Mouse (Mus musculus): ENCODE measurements around the gene Zfp78. TPM values are rescaled to one million over a fixed set of nuclear protein-coding genes. Genes with fewer than 3 reads are reported as not detected.
A peak's percentile ranks its signal among the peaks of the same experiment; 100 is the strongest.
"Not testable (repeated sequence)": the region's sequence is repeated elsewhere in the genome, so short reads cannot be mapped to it uniquely, and the experiment has no call there.

Zfp78 gene
- polyA plus RNA-seq, 1 experiment from 2014 or later: 6.8 TPM

GRCm38 (mm10) chr7:6360477-6361060, 2.5 kb upstream of the Zfp78 start:
- ATAC-seq: no peak
- H3K9ac ChIP-seq (replicated peaks; ENCODE audit: low read depth, low read length): no peak overlapping the region
- H3K27me3 ChIP-seq (replicated peaks; ENCODE audit: control insufficient read depth, insufficient read depth, low read length): no peaks in the 10 kb centered on the region
- 13% methylated on average over 9 of the region's 9 CpGs for WGBS
- peaks cover 13% of the 10 kb centered on the region for H3K4me1 ChIP-seq (replicated peaks; ENCODE audit: control insufficient read depth, insufficient read depth, low read length)
- no peaks in the 10 kb centered on the region for H3K36me3 ChIP-seq (ENCODE audit: control insufficient read depth, insufficient read depth)
- H3K4me3 ChIP-seq (replicated peaks; ENCODE audit: low read length): no peak overlapping the region
- no peak overlapping the region for H3K27ac ChIP-seq (ENCODE audit: low read length)
- no peak overlapping the region for H3K4me2 ChIP-seq (ENCODE audit: low read length)
- H3K9me3 ChIP-seq (ENCODE audit: control insufficient read depth, low read length): no peaks in the 10 kb centered on the region

- ATAC-seq: no peak
- H3K4me3 ChIP-seq (replicated peaks; ENCODE audit: low read length): peak overlapping the region; percentile 57
- H3K9ac ChIP-seq (replicated peaks; ENCODE audit: low read depth, low read length): peak overlapping the region; percentile 79
- no peaks in the 10 kb centered on the region for H3K9me3 ChIP-seq (ENCODE audit: control insufficient read depth, low read length)
- peaks cover 13% of the 10 kb centered on the region for H3K4me1 ChIP-seq (replicated peaks; ENCODE audit: control insufficient read depth, insufficient read depth, low read length)
- no peaks in the 10 kb centered on the region for H3K27me3 ChIP-seq (replicated peaks; ENCODE audit: control insufficient read depth, insufficient read depth, low read length)
- WGBS: 22% methylated on average over 7 of the region's 7 CpGs
- H3K36me3 ChIP-seq (ENCODE audit: control insufficient read depth, insufficient read depth): no peaks in the 10 kb centered on the region
- peak overlapping the region; percentile 69 for H3K4me2 ChIP-seq (ENCODE audit: low read length)
- peak overlapping the region; percentile 98 for H3K27ac ChIP-seq (ENCODE audit: low read length)
These were observed 1.3 kb upstream of the Zfp78 start for GRCm38 (mm10) chr7:6361756-6362155.

- peak overlapping the region; percentile 57 for H3K4me3 ChIP-seq (replicated peaks; ENCODE audit: low read length)
- no peaks in the 10 kb centered on the region for H3K36me3 ChIP-seq (ENCODE audit: control insufficient read depth, insufficient read depth)
- H3K9me3 ChIP-seq (ENCODE audit: control insufficient read depth, low read length): no peaks in the 10 kb centered on the region
- peak overlapping the region; percentile 79 for H3K9ac ChIP-seq (replicated peaks; ENCODE audit: low read depth, low read length)
- no peaks in the 10 kb centered on the region for H3K27me3 ChIP-seq (replicated peaks; ENCODE audit: control insufficient read depth, insufficient read depth, low read length)
- WGBS: under 1% methylated on average over 38 of the region's 38 CpGs
- peak; percentile 91 for ATAC-seq
- H3K4me2 ChIP-seq (ENCODE audit: low read length): peak overlapping the region; percentile 69
- H3K27ac ChIP-seq (ENCODE audit: low read length): peak overlapping the region; percentile 98
- peaks cover 13% of the 10 kb centered on the region for H3K4me1 ChIP-seq (replicated peaks; ENCODE audit: control insufficient read depth, insufficient read depth, low read length)
These were observed 623 bp upstream of the Zfp78 start for GRCm38 (mm10) chr7:6362268-6363046.

GRCm38 (mm10) chr7:6364761-6365160, 1.7 kb downstream of the Zfp78 start:
- no peaks in the 10 kb centered on the region for H3K9me3 ChIP-seq (ENCODE audit: control insufficient read depth, low read length)
- no peaks in the 10 kb centered on the region for H3K36me3 ChIP-seq (ENCODE audit: control insufficient read depth, insufficient read depth)
- H3K4me1 ChIP-seq (replicated peaks; ENCODE audit: control insufficient read depth, insufficient read depth, low read length): peaks cover 13% of the 10 kb centered on the region
- H3K4me3 ChIP-seq (replicated peaks; ENCODE audit: low read length): no peak overlapping the region
- H3K27me3 ChIP-seq (replicated peaks; ENCODE audit: control insufficient read depth, insufficient read depth, low read length): no peaks in the 10 kb centered on the region
- H3K9ac ChIP-seq (replicated peaks; ENCODE audit: low read depth, low read length): no peak overlapping the region
- no peak overlapping the region for H3K27ac ChIP-seq (ENCODE audit: low read length)
- H3K4me2 ChIP-seq (ENCODE audit: low read length): no peak overlapping the region; the same call in 1 of the 2 replicates
- WGBS: 78% methylated on average over 1 of the region's 1 CpGs
- no peak for ATAC-seq

- no peaks in the 10 kb centered on the region for H3K27me3 ChIP-seq (replicated peaks; ENCODE audit: control insufficient read depth, insufficient read depth, low read length)
- ATAC-seq: no peak
- 91% methylated on average over 5 of the region's 5 CpGs for WGBS
- H3K9me3 ChIP-seq (ENCODE audit: control insufficient read depth, low read length): no peaks in the 10 kb centered on the region
- no peak overlapping the region for H3K27ac ChIP-seq (ENCODE audit: low read length)
- 0 out of 2 replicates have a peak, but pooled peaks cover under 1% of the 10 kb centered on the region for H3K36me3 ChIP-seq (ENCODE audit: control insufficient read depth, insufficient read depth)
- H3K4me2 ChIP-seq (ENCODE audit: low read length): no peak overlapping the region
- peaks cover 6% of the 10 kb centered on the region for H3K4me1 ChIP-seq (replicated peaks; ENCODE audit: control insufficient read depth, insufficient read depth, low read length)
- no peak overlapping the region for H3K4me3 ChIP-seq (replicated peaks; ENCODE audit: low read length)
- no peak overlapping the region for H3K9ac ChIP-seq (replicated peaks; ENCODE audit: low read depth, low read length)
These were observed 4.1 kb downstream of the Zfp78 start for GRCm38 (mm10) chr7:6367185-6367584.

GRCm38 (mm10) chr7:6368146-6368545, 5.1 kb downstream of the Zfp78 start:
- not testable (repeated sequence) for H3K4me3 ChIP-seq (replicated peaks; ENCODE audit: low read length); H3K27me3 ChIP-seq (replicated peaks; ENCODE audit: control insufficient read depth, insufficient read depth, low read length); H3K4me1 ChIP-seq (replicated peaks; ENCODE audit: control insufficient read depth, insufficient read depth, low read length); H3K9ac ChIP-seq (replicated peaks; ENCODE audit: low read depth, low read length); H3K9me3 ChIP-seq (ENCODE audit: control insufficient read depth, low read length); H3K36me3 ChIP-seq (ENCODE audit: control insufficient read depth, insufficient read depth); H3K27ac ChIP-seq (ENCODE audit: low read length); ATAC-seq; H3K4me2 ChIP-seq (ENCODE audit: low read length)
- 87% methylated on average over 5 of the region's 5 CpGs for WGBS

GRCm38 (mm10) chr7:6369460-6369859, 6.4 kb downstream of the Zfp78 start:
- no peak for ATAC-seq
- 89% methylated on average over 3 of the region's 3 CpGs for WGBS
- no peaks in the 10 kb centered on the region for H3K4me1 ChIP-seq (replicated peaks; ENCODE audit: control insufficient read depth, insufficient read depth, low read length)
- H3K9ac ChIP-seq (replicated peaks; ENCODE audit: low read depth, low read length): no peak overlapping the region
- H3K9me3 ChIP-seq (ENCODE audit: control insufficient read depth, low read length): no peaks in the 10 kb centered on the region
- no peak overlapping the region for H3K4me3 ChIP-seq (replicated peaks; ENCODE audit: low read length)
- 0 out of 2 replicates have a peak, but pooled peaks cover 2% of the 10 kb centered on the region for H3K36me3 ChIP-seq (ENCODE audit: control insufficient read depth, insufficient read depth)
- H3K4me2 ChIP-seq (ENCODE audit: low read length): no peak overlapping the region
- H3K27ac ChIP-seq (ENCODE audit: low read length): no peak overlapping the region
- no peaks in the 10 kb centered on the region for H3K27me3 ChIP-seq (replicated peaks; ENCODE audit: control insufficient read depth, insufficient read depth, low read length)

- Histone ChIP-seq H3K27ac (ENCODE audit: low read length) (no peak overlapping the region), H3K4me2 (ENCODE audit: low read length) (no peak overlapping the region), H3K4me1 (replicated peaks; ENCODE audit: control insufficient read depth, insufficient read depth, low read length) (no peaks in the 10 kb centered on the region), H3K9ac (replicated peaks; ENCODE audit: low read depth, low read length) (no peak overlapping the region), H3K4me3 (replicated peaks; ENCODE audit: low read length) (no peak overlapping the region), H3K36me3 (ENCODE audit: control insufficient read depth, insufficient read depth) (0 out of 2 replicates have a peak, but pooled peaks cover 2% of the 10 kb centered on the region), H3K27me3 (replicated peaks; ENCODE audit: control insufficient read depth, insufficient read depth, low read length) (no peaks in the 10 kb centered on the region), H3K9me3 (ENCODE audit: control insufficient read depth, low read length) (no peaks in the 10 kb centered on the region)
- 92% methylated on average over 3 of the region's 3 CpGs for WGBS
- no peak for ATAC-seq
These were observed 9.9 kb downstream of the Zfp78 start for GRCm38 (mm10) chr7:6372993-6373392.

GRCm38 (mm10) chr7:6378441-6378840, 15.4 kb downstream of the Zfp78 start:
- H3K4me1 ChIP-seq (replicated peaks; ENCODE audit: control insufficient read depth, insufficient read depth, low read length): peaks cover 7% of the 10 kb centered on the region
- H3K36me3 ChIP-seq (ENCODE audit: control insufficient read depth, insufficient read depth): no peaks in the 10 kb centered on the region
- no peak overlapping the region for H3K9ac ChIP-seq (replicated peaks; ENCODE audit: low read depth, low read length)
- H3K27me3 ChIP-seq (replicated peaks; ENCODE audit: control insufficient read depth, insufficient read depth, low read length): no peaks in the 10 kb centered on the region
- ATAC-seq: no peak
- no peaks in the 10 kb centered on the region for H3K9me3 ChIP-seq (ENCODE audit: control insufficient read depth, low read length)
- no peak overlapping the region for H3K4me2 ChIP-seq (ENCODE audit: low read length)
- no peak overlapping the region for H3K4me3 ChIP-seq (replicated peaks; ENCODE audit: low read length)
- no peak overlapping the region for H3K27ac ChIP-seq (ENCODE audit: low read length)
- WGBS: 87% methylated on average over 8 of the region's 8 CpGs

Data from forebrain, embryonic 16.5 days (tissue).